Mouse (Mus musculus) urinary bladder, postnatal 4 days (tissue): ENCODE measurements around the gene Tiprl.

Source experiments
- DNase-seq, 2 experiments: peaks; one replicate each; pipeline ENCODE4 v3.0.0; 2021 to 2022; ENCODE audit warnings: low spot score in 2 of 2

Tiprl gene

GRCm38 (mm10) chr1:165201445-165202012 is 35.3 kb downstream of the Tiprl start:
- DNase-seq, result no peak

- no peak for DNase-seq
Measured at GRCm38 (mm10) chr1:165200748-165201147, 36.0 kb downstream of the Tiprl start.

GRCm38 (mm10) chr1:165199639-165200038 is 37.2 kb downstream of the Tiprl start:
- no peak for DNase-seq

- no peak for DNase-seq
Measured at GRCm38 (mm10) chr1:165198951-165199350, 37.8 kb downstream of the Tiprl start.

GRCm38 (mm10) chr1:165197875-165198274 is 38.9 kb downstream of the Tiprl start:
- DNase-seq, result no peak

- DNase-seq, result no peak
Measured at GRCm38 (mm10) chr1:165195396-165195960, 41.3 kb downstream of the Tiprl start.

- DNase-seq, result no peak
Measured at GRCm38 (mm10) chr1:165194662-165195013, 42.2 kb downstream of the Tiprl start.

- DNase-seq, result peak; percentile 83 to 90
Measured at GRCm38 (mm10) chr1:165193880-165194661, 42.7 kb downstream of the Tiprl start, which contains the start of gene Sft2d2. Gene Sft2d2 (minus strand): TSS chr1:165194438.

GRCm38 (mm10) chr1:165193426-165193825 is 43.4 kb downstream of the Tiprl start:
- no peak for DNase-seq

GRCm38 (mm10) chr1:165192714-165193264 is 44.0 kb downstream of the Tiprl start:
- no peak for DNase-seq

GRCm38 (mm10) chr1:165192102-165192501 is 44.7 kb downstream of the Tiprl start:
- no peak for DNase-seq

- no peak for DNase-seq
Measured at GRCm38 (mm10) chr1:165191611-165192010, 45.2 kb downstream of the Tiprl start.

GRCm38 (mm10) chr1:165190571-165191273 is 46.1 kb downstream of the Tiprl start:
- DNase-seq, result no peak

- no peak for DNase-seq
Measured at GRCm38 (mm10) chr1:165190068-165190467, 46.7 kb downstream of the Tiprl start.

GRCm38 (mm10) chr1:165188806-165189580 is 47.8 kb downstream of the Tiprl start:
- DNase-seq, result no peak

- DNase-seq, result no peak
Measured at GRCm38 (mm10) chr1:165187357-165187756, 49.4 kb downstream of the Tiprl start.

- DNase-seq, result no peak
Measured at GRCm38 (mm10) chr1:165186491-165186890, 50.3 kb downstream of the Tiprl start.

GRCm38 (mm10) chr1:165185116-165185515 is 51.7 kb downstream of the Tiprl start:
- DNase-seq, result no peak

GRCm38 (mm10) chr1:165184178-165184577 is 52.6 kb downstream of the Tiprl start:
- DNase-seq, result no peak

GRCm38 (mm10) chr1:165183400-165183799 is 53.4 kb downstream of the Tiprl start:
- DNase-seq, result no peak

- no peak for DNase-seq
Measured at GRCm38 (mm10) chr1:165179321-165179720, 57.5 kb downstream of the Tiprl start.
